Mouse (Mus musculus) kidney, postnatal 10 days (tissue): ENCODE results near the gene Dnajc16.

Experiments used
- DNase-seq: peaks from one replicate; pipeline ENCODE4 v3.0.0; 2021; ENCODE audit warnings: mixed read lengths

Gene Dnajc16

DNA sequence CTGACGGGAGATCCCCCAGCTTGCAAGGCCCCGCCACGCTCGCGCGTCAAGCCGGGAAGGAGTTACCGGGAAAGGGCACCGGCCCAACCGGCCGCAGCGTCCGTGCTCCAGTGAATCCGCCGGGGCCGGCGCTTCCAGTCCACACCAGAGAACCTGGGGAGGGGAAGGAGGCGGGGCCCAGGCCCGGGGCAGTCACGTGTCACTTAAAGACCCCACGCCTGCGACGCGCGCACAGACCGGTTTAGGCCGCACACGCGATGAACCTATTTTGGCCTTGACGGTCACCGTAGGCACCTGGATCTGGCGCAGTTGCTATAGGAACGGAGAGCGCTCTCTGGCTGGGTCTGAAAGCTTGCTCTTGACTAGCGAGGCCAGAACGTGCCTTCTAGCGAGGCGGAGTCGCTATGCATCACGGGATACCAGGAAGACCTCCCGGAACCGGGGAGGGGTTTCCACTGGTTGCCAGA, at the start of gene Dnajc16:
Gene Dnajc16 (minus strand): TSS at position 408 of the 467 bp plus-strand sequence.
- DNase-seq: peak; percentile 98

DNA sequence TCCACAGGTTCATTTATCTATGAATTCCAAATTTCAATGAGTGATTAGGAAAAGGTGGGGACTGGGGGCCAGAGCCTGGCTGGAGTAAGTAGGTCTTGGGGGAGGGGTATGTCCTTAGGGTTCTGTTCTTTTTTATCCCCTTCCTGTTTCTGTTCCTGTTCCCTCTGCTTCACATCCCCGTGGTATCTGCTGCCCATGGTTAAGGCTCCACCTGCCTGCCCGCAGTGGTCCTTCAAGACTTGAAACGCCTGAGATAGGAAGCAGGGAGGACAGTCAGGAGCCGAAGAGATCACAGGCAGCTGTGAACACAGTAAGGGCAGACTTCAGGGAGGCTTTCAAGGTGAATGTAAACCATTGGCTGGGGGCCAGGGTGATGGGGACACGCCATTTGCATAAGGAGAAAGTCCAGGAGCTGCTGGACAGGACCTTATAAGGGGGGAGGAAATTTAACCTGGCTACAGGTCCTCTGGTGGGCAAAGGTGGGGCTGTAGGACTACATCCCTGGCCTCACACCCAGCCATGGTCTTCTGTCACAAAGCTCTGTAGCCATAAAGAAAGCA, 43.9 kb upstream of the Dnajc16 start:
- peak; percentile 54 for DNase-seq

DNA sequence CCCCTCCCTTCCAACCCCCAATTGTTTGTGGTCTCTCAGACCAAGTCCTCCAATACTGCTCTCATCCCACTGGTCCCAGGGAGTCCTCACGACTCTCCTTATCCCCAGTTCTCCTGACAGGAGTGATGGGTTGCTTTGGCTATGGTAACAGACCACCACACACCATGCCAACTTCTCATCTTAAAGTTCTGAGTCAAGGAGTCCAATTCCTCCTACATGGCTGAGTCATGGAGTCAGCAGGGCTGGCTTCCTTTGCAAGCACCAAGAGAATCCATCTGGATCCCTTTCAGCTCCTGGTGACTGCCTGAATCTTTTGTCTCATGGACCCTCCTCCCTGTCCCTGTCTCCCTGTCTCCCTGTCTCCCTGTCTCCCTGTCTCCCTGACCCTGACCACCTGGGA, 43.2 kb upstream of the Dnajc16 start:
- no peak for DNase-seq

DNA sequence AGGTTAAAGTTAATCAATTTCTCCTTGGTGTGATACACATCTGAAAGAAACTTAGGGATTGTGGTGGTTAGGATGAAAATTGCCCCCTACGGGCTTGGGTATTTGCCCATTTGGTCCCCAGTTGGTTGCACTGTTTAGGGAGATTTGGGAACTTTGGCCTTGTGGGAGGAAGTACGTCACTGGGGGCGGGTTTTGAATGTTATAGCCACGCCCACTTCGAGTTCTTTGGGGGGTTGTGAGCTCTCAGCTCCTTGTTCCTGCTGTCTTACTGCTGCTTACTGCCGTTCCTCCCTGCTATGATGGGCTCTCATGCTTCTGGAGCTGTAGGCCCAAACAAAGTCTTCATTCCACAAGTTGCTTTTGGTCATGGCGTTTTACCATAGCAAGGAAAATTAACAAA, 40.6 kb upstream of the Dnajc16 start:
- no peak for DNase-seq

DNA sequence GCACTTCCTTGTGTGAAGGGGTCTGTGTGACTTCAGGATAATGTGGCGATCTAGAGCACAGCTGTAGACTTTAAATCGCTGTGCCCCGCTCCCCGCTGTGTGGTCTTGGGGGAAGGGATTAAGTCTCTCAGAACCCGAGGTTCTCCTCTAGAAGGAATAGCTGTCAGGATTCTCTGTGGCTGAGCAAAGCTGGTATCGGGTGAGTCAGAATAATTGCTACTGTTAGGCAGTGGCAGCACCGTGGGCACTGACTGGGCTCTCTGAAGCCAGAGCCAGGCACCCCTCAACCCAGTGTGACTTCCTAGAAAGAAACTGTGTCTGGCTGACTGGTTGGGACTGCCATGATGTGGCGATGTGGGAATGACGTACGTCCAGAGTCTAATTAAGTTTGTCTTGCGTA, 39.6 kb upstream of the Dnajc16 start:
- no peak for DNase-seq

GRCm38 (mm10) chr4:141828177-141828576, 37.4 kb upstream of the Dnajc16 start:
- DNase-seq: no peak

- no peak for DNase-seq
Observed at GRCm38 (mm10) chr4:141827401-141827800, 36.7 kb upstream of the Dnajc16 start.

DNA sequence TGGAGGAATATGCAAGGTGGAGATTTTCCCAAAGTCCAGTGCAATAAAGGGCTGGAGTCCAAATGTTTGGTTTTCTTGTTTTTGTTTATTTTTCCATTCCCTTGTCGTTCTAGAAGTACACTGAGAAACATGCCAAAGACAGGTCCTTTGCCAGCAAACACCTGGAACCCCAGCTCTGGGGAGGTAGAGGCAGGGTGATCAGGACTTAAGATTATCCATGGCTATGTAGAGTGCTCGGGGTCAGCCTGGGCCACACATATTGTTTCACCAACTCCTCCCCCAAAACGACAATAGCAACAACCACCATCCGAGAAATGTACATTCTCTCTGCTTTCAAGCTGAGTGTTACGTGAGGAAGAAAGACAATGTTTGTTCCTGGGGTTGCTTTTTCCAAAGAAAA, 35.3 kb upstream of the Dnajc16 start, which contains the start of gene Cela2a:
Gene Cela2a (minus strand): TSS at position 101 of the 400 bp plus-strand sequence.
- no peak for DNase-seq

GRCm38 (mm10) chr4:141822979-141823378, 32.2 kb upstream of the Dnajc16 start:
- DNase-seq: peak; percentile 26

- peak; percentile 46 for DNase-seq
Observed at GRCm38 (mm10) chr4:141822089-141822488, 31.4 kb upstream of the Dnajc16 start.

GRCm38 (mm10) chr4:141821178-141821577, 30.4 kb upstream of the Dnajc16 start:
- no peak for DNase-seq

GRCm38 (mm10) chr4:141819316-141819715, 28.6 kb upstream of the Dnajc16 start:
- DNase-seq: no peak

DNA sequence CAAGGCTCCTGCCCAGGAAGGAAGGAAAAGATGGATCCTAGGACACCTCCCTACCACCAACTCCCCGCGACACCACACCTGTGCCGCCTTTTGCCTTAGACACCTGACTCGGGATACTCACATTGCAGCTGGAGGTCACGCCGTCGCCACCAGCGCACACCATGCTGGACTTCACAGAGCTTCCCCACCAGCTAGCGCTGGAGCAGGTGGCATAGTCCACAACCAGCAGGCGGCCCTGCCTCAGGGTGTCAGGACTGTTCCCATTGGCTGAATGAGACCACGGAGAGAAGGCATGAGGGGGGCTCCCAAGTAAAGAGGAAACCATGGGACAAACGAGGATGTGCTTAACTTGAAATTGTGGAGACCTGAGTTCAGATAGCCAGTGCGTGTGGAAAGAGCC, 28.1 kb upstream of the Dnajc16 start:
- DNase-seq: no peak

GRCm38 (mm10) chr4:141817706-141818105, 27.0 kb upstream of the Dnajc16 start:
- DNase-seq: no peak

- DNase-seq: no peak
Observed at GRCm38 (mm10) chr4:141816776-141817655, 26.3 kb upstream of the Dnajc16 start.

- no peak for DNase-seq
Observed at GRCm38 (mm10) chr4:141816267-141816666, 25.5 kb upstream of the Dnajc16 start.

DNA sequence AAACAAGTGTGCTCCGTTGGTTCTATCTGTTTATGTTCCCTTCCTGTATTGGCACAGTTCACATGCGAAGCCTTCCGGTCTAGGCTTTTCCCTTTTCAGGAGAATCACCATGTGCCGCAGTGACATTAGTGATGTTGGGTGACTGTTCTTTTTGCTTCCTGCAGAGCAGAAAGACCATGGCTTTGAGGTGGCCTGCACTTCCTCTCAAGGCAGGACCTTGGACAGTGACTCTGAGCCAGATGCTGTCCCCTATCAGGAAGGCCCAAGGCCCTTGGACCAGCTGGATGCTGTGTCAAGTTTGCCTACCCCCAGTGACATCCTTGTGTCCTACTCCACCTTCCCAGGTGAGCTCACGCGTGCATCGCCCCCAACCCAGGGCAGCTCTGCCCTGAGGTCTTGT, 20.6 kb upstream of the Dnajc16 start:
- DNase-seq: no peak

DNA sequence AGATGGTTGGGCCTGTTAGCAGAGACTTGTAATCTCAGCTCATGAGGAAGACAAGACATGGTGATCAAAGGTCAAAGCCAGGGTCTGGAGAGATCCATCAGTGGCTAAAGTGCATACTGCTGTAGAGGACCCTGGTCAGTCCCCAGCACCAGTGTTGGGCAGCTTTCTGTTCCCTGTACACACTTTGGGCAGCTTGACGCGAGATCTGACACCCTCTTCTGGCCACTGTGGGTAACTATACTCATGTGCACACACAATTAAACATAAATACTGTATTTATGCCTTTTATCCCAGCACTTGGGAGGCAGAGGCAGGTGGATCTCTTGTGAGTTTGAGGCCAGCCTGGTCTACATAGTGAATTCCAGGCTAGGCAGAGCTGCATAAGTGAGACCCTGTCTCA, 20.2 kb upstream of the Dnajc16 start:
- no peak for DNase-seq

DNA sequence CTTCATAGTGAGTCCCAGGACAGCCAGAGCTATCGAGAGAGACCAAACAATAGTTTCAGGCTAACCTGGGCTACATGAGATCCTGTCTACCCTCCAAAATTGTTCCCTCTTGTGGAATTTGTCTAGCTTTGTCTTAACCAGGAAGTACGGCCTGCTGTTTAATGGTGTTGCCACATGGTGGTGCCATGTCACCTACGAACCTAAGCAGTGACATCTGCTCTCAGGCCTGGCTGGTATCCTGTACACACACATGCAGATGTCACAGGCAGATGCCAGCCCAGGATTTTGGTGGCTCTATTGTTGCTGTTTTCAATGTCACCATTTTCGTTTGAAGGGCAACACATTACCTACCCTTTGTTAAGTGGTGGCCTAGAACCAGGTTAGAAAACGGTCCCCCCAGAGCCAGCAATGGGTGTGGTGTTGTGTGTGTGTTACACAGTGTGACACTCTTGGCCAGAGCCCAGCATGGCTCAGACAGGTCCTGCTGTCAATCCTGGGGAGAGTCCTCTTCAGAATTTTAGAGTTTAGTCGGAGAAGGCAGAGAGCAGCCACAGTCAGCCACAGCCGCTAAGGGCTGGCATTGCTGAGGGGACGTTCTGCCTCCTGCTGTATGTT, 19.2 kb upstream of the Dnajc16 start:
- no peak for DNase-seq

GRCm38 (mm10) chr4:141805886-141806285, 15.2 kb upstream of the Dnajc16 start:
- no peak for DNase-seq

GRCm38 (mm10) chr4:141804105-141804504, 13.4 kb upstream of the Dnajc16 start:
- no peak for DNase-seq

- DNase-seq: no peak
Observed at GRCm38 (mm10) chr4:141797545-141797944, 6.8 kb upstream of the Dnajc16 start.

DNA sequence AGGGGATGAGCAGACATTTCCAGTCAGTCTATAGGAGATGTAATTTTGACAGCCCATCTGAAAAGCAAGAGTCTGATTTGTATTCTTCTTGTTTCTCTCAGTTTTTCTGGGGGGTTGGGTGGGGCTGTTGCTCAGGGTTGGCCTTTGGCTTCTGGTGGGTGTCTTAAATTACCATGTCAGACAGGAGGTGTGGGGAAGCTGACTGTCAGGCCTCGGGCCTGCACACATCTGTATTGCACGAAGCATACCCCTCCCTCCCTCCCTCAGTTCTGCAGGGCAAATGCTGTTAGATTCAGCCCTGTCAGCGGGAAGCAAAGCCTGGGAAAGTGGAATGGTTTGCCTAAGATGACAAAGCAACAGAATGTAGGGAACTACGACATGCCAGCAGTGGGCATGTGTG, 6.2 kb upstream of the Dnajc16 start:
- DNase-seq: no peak

DNA sequence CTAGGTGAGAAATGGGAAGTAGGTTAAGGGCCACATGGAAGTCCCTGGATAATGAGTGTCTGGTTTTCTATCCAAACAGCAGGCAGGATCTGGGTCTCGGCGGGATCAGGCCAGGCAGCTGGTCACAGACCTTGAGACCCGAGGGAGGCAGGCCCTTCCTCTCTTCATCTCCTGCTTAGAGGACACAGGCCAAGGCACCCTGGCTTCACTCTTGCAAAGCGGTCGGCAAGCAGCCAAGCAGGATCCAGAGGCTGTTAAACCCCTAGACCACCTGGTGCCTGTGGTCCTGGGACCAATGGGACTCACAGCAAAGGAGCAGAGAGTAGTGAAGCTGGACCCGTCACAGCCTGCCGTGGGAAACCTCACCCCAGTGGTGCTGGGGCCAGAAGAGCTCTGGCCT, 5.6 kb upstream of the Dnajc16 start:
- DNase-seq: peak; percentile 24
